Mouse (Mus musculus) right cerebral cortex, postnatal 14 days (tissue): ENCODE results near the gene Tmprss13.

ENCODE experiments used
- DNase-seq: peaks from one replicate; pipeline ENCODE4 v3.0.0; 2022

Tmprss13 gene

DNA sequence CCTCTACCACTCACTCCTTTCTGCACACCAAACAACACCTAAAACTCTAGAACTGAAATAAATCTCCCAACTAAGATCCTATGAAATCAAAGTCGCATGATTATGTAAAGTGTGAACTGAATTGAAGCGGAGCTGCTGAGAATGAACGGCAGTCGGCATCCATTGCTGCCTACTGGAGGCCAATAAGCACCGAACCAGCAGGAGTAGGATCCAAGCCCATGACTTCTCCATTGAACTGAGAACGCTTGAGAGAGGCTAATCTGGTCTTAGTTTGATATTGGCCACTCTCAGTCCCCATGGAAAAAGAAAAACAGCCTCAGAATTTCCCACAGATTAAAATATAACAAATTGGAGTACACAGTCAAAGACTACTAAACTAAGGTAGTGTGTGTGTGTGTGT lies 65.0 kb downstream of the Tmprss13 start:
- no peak for DNase-seq

GRCm38 (mm10) chr9:45386698-45387097 lies 67.8 kb downstream of the Tmprss13 start:
- DNase-seq, result no peak

DNA sequence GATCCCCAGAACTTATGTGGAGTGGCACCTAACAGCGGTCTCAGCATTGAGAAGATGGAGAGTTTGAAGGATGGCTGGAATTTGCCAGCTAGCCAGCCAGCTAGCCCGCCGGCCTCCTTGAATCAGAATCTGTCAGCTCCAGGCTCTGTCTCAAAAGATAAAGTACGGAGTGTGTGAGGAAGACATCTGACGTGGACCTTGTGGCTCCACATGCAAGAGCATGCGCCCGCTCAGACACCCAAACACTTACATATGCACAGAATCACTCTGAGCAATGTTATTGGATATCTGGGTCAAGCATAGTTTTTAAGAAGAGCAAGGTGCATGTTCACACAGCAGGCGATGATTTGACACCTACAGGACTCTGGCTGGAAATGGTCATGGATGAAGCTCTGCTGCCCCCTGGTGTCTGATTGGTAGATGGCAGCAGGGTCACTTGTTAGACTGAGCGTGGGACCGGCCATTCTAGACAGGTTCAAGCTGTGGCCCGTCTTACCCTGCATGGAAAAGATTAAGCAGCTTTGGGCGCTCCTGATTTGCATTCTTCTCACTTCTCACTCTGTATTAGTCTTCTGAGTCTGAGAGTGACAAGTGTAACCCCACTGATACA lies 69.6 kb downstream of the Tmprss13 start:
- DNase-seq, result peak; percentile 80

DNA sequence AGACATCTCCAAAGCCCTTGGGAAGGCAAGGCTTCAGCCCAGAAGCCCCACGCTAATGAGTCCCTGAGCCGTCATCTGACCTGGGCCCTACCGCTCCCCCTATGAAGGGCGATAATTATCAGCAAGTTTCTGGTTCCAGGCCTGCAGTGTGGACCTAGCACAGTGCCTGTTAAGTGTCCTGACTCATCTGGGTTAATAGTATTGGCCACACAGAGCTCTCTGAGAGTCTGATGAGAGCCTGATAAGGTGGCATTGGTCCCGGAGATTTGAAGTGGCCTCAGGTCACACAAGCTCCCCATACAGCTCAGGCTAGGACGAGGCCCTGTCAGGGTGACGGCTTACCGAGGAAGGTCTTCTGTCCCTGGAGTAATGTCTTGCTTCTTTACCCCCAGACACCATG lies 70.7 kb downstream of the Tmprss13 start:
- no peak for DNase-seq

DNA sequence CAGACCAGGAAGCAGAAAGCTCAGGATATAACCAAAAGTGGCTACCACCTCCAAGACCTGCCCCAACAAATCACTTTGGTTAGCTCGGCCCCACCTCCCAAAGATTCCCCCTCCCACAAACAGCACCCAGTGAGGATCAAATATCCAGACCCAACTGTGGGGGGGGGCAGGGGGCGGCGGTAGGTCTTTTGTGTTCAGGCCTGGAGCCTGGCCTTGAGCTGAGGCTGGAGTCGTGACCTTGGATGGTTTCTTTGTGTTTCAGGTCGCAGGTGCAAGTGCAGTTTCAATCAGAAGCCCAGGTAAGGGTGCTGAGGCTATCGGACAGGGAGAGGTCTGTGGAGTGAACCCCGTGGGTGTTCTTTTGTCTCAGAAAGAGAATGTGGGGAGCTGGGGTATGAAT lies 72.4 kb downstream of the Tmprss13 start:
- DNase-seq, result no peak

DNA sequence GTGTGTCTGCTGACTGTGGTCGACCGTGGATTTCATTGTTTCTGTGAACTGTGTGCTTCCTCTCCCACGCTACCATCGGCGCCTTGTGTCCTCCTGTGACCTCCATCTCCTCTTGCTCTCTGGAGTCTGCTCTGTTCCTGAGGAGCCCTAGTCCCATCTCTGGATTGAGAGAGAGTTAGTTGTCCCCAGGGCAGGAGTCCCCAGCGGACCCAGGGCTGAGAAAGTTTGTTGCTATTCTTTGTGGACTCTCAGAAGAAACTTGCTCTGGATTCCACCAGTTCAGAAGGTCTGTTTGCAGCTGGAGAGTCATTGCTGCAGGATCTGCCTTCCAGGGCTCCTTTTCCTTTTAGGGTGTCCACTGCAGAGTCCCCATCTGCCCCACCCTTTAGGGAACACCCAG lies 76.3 kb downstream of the Tmprss13 start:
- no peak for DNase-seq

DNA sequence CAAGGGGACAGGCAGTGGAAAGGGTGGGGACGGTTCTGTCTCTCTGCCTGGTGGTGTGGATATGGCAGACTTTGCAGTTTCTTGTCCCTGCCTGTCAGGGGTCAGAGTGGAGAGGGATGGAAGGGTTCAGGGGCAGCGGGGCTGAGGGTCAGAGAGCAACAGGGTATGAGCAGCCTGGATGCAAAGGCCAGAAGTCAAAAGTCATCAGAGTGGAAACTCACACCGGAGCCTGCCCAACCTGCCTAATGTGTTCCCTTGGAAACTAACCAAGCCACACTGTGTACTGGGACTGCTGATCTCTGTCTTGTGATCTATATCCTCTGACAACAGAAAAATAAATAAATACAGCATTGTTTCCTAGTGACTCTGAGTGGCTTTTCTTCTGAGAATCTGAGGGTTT lies 76.9 kb downstream of the Tmprss13 start:
- DNase-seq, result no peak
